Mouse (Mus musculus) heart, postnatal 25 days (tissue): ENCODE results near the gene Vmn1r201. TPM values are rescaled to one million over a fixed set of nuclear protein-coding genes. Genes with fewer than 3 reads are reported as not detected.

Source experiments
- DNase-seq: peaks from one replicate; pipeline ENCODE4 v3.0.0; 2022; ENCODE audit warnings: low spot score
- intact Hi-C: fragments of 180-260 bp; cut with DNase I; formaldehyde crosslinking; loops from one replicate; pipeline ENCODE4 v1.15.1; 2025
- total RNA-seq, 2 experiments: library from RNA; stranded (reverse); gene quantifications; 2 replicates each; pipeline ENCODE4 v1.2.3; 2021

Gene Vmn1r201
- not detected for total RNA-seq

GRCm38 (mm10) chr13:22471623-22472022 is at the start of gene Vmn1r201:
TSS of gene Vmn1r201 (plus strand) at chr13:22471923.
- no peak for DNase-seq
- intact Hi-C loops, result no loop called here

DNA sequence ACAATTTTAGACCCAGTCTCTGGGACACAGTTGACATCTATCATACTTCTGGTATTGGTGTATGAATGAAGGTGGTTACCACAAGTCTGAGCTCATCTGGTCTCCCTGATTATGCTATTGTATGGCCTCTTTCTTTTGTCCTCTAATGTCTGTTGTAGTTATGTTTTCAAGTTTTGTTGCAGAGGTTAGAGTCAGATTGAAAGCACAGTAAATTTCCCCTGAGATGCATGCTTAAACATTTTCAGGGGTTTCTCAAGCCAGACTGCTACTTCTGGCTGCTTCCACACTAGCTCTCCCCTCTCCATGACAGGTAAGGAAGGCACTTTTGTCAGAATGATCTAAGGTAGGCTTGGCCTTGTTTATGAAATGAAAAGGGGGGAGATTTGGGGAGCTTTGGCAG is 16.6 kb upstream of the Vmn1r201 start:
- DNase-seq, result no peak
- intact Hi-C loops, result no loop called here

- DNase-seq, result no peak
- intact Hi-C loops, result no loop called here
Measured at GRCm38 (mm10) chr13:22502431-22502830, 30.7 kb downstream of the Vmn1r201 start.

DNA sequence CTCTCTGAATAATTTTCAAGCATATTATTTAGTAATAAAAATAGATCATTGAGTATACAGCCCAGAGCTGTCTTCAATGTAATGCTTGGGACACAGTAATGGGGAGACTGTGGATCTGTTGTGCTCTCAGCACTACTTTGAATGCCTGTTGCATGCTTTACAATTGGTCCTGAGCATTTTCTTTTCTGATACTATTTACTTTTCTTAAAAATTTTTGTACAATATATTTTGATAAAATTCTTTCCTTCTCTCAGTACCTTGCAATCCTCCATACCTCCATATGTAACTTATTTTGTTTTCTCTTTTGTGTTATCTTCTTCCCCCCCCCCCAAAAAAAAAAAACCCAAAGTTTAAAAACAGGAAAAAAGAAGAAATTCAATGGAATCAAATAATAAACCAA is 33.6 kb downstream of the Vmn1r201 start, which contains the start of gene Vmn1r202:
Vmn1r202 (minus strand) TSS at position 101 of the 400 bp plus-strand sequence.
- intact Hi-C loops, result no loop called here
- no peak for DNase-seq

DNA sequence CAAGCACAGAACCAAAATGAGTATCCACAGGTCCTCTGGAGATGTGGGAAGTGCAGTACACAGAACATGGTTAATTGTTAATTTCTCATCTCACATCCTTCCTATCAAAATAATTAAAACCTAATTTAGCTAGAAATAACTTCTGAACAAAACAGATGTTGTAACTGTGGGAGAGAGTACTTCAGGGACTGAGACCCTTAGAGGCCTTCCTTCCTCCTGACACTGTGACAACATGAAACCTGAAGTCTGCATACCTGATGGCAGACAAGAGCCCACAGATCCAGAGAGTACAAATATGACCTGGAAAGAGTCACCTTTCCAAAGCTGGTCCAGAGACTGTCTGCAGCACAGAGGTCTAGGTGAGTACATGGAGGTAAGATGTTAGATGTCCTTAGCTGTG is 46.1 kb downstream of the Vmn1r201 start, which contains the start of gene Vmn1r203:
Vmn1r203 (plus strand) TSS at position 301 of the 400 bp plus-strand sequence.
- intact Hi-C loops, result no loop called here
- DNase-seq, result no peak

Other genes starting within 250 kb of the Vmn1r201 start
- gene Vmn1r193, start 248.8 kb upstream of the Vmn1r201 start, total RNA-seq, result not detected
- gene Vmn1r194, start 227.7 kb upstream of the Vmn1r201 start, total RNA-seq, result not detected
- not detected for gene Vmn1r195, start 201.4 kb upstream of the Vmn1r201 start, total RNA-seq
- not detected for gene Vmn1r196, start 182.0 kb upstream of the Vmn1r201 start, total RNA-seq
- gene Vmn1r197, start 147.3 kb upstream of the Vmn1r201 start, total RNA-seq, result not detected
- not detected for gene Vmn1r198, start 121.6 kb upstream of the Vmn1r201 start, total RNA-seq
- not detected for gene Vmn1r199, start 92.1 kb upstream of the Vmn1r201 start, total RNA-seq
- gene Vmn1r200, start 81.5 kb upstream of the Vmn1r201 start, total RNA-seq, result not detected
- gene Vmn1r202, start 33.5 kb downstream of the Vmn1r201 start, total RNA-seq, result not detected
- not detected for gene Vmn1r203, start 46.2 kb downstream of the Vmn1r201 start, total RNA-seq
- gene Vmn1r204, start 81.3 kb downstream of the Vmn1r201 start, total RNA-seq, result not detected
- not detected for gene Vmn1r205, start 121.1 kb downstream of the Vmn1r201 start, total RNA-seq
- gene Vmn1r206, start 152.3 kb downstream of the Vmn1r201 start, total RNA-seq, result not detected